Mouse (Mus musculus) midbrain, embryonic 13.5 days (tissue): ENCODE data around the gene Trio. TPM values are rescaled to one million over a fixed set of nuclear protein-coding genes. Genes with fewer than 3 reads are reported as not detected.

ENCODE experiments used
- ATAC-seq: fragments of 200-750 bp; cut with Nextera tagmentation; 2 replicates; pipeline ENCODE4 v1.8.0; 2017; ENCODE audit warnings: mild to moderate bottlenecking, moderate TSS enrichment, moderate library complexity
- H3K27ac ChIP-seq: fragments of 300-500 bp; sonication (generic); 2 replicates; pipeline ENCODE4 v1.5.1; 2015; ENCODE audit warnings: inconsistent platforms, mild to moderate bottlenecking, moderate library complexity
- H3K27me3 ChIP-seq: fragments of 300-500 bp; sonication (generic); 2 replicates; pipeline ENCODE4 v1.6.1; 2015; ENCODE audit warnings: mild to moderate bottlenecking, inconsistent platforms
- H3K36me3 ChIP-seq: fragments of 300-500 bp; sonication (generic); 2 replicates; pipeline ENCODE4 v1.6.1; 2015; ENCODE audit warnings: mild to moderate bottlenecking, inconsistent platforms
- H3K4me1 ChIP-seq: fragments of 300-500 bp; sonication (generic); replicated peaks from 2 replicates; pipeline ENCODE4 v1.6.1; 2015; ENCODE audit warnings: inconsistent platforms
- H3K4me2 ChIP-seq: fragments of 300-500 bp; sonication (generic); replicated peaks from 2 replicates; pipeline ENCODE4 v1.6.1; 2015; ENCODE audit warnings: moderate library complexity, mild to moderate bottlenecking, inconsistent platforms
- H3K4me3 ChIP-seq: fragments of 300-500 bp; sonication (generic); replicated peaks from 2 replicates; pipeline ENCODE4 v1.5.1; 2015; ENCODE audit warnings: mild to moderate bottlenecking, inconsistent platforms
- H3K9ac ChIP-seq: fragments of 300-500 bp; sonication (generic); replicated peaks from 2 replicates; pipeline ENCODE4 v1.6.1; 2015; ENCODE audit warnings: mild to moderate bottlenecking, inconsistent platforms
- H3K9me3 ChIP-seq: fragments of 300-500 bp; sonication (generic); 2 replicates; pipeline ENCODE4 v1.6.1; 2016; ENCODE audit warnings: mild to moderate bottlenecking, inconsistent platforms
- WGBS: fragments of 180-500 bp; shearing (Covaris S2); methylation state at CpG from one replicate; pipeline ENCODE4 v1.1.7; 2015; 5-methylcytosine and 5-hydroxymethylcytosine counted together
- polyA plus RNA-seq: library from polyadenylated mRNA; unstranded; fragments of >200 nt; fragmentation: Nextera tagmentation; extraction: Ambion mirVana; gene quantifications from 2 replicates; pipeline ENCODE4 v1.2.1, GENCODE M21; 2015

Trio gene
- polyA plus RNA-seq, 1 experiment from 2014 or later, result 37.9 TPM

GRCm38 (mm10) chr15:28062016-28062415 is 36.4 kb upstream of the Trio start:
- no peak overlapping the region for H3K4me3 ChIP-seq
- no peak for ATAC-seq
- 98% methylated on average over 3 of the region's 3 CpGs for WGBS
- no peak overlapping the region for H3K9ac ChIP-seq
- peaks cover 10% of the 10 kb centered on the region; the same call in 1 of the 2 replicates for H3K4me1 ChIP-seq
- H3K27me3 ChIP-seq, result no peaks in the 10 kb centered on the region; the same call in 1 of the 2 replicates
- no peaks in the 10 kb centered on the region for H3K36me3 ChIP-seq
- no peaks in the 10 kb centered on the region for H3K9me3 ChIP-seq
- no peak overlapping the region for H3K27ac ChIP-seq
- H3K4me2 ChIP-seq, result no peak overlapping the region

DNA sequence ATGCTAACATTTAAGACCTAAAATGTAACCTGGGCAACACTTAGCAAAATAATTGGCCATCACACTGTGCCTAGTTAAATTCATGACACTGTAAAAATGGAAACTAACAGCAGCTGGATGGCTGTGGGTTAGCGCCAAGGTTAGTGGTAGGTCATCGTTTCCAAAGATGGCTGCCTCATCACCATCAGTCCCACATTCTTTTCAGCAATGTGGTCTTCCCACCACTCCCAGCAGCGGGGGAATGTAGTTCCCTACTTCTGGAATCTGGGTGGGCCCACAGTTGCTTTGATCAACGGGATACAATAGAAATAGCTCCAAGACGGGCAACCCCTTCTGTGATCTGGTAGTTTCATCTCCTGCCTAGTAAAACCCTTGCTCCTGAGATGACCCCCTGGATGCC is 35.3 kb upstream of the Trio start:
- no peak overlapping the region for H3K4me2 ChIP-seq
- H3K4me3 ChIP-seq, result no peak overlapping the region
- 78% methylated on average over 5 of the region's 5 CpGs for WGBS
- H3K4me1 ChIP-seq, result peaks cover 10% of the 10 kb centered on the region; the same call in 1 of the 2 replicates
- no peak for ATAC-seq
- no peaks in the 10 kb centered on the region for H3K9me3 ChIP-seq
- no peaks in the 10 kb centered on the region for H3K36me3 ChIP-seq
- H3K27me3 ChIP-seq, result no peaks in the 10 kb centered on the region; the same call in 1 of the 2 replicates
- H3K9ac ChIP-seq, result no peak overlapping the region
- H3K27ac ChIP-seq, result no peak overlapping the region

- WGBS, result 18% methylated on average over 6 of the region's 6 CpGs
- H3K9ac ChIP-seq, result no peak overlapping the region
- no peak overlapping the region for H3K4me3 ChIP-seq
- H3K36me3 ChIP-seq, result no peaks in the 10 kb centered on the region
- H3K9me3 ChIP-seq, result no peaks in the 10 kb centered on the region
- H3K4me1 ChIP-seq, result peaks cover 10% of the 10 kb centered on the region; the same call in 1 of the 2 replicates
- peak; percentile 71; the same call in 1 of the 2 replicates for ATAC-seq
- H3K4me2 ChIP-seq, result no peak overlapping the region
- H3K27me3 ChIP-seq, result peaks cover 2% of the 10 kb centered on the region; the same call in 1 of the 2 replicates
- H3K27ac ChIP-seq, result no peak overlapping the region
Observed at GRCm38 (mm10) chr15:28060423-28060822, 34.8 kb upstream of the Trio start.

DNA sequence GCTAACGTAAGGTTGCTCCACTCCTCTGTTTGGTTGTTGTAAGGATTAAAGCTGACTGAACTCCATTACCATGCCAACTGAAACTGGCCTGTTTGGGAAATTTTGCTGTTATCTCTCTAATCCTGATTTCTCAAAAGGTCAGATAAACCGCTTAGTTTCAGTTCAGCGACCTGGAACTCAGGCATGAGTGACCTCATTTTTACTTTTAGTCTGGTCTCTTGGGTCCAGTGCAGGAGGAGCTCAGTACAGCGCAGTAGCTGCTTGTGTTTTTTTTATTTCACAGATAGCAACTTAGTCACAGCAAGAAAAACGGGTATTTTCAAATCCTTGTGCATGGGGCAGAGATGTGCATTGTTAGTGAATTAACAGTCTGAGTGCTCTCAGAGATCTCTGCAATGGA is 31.9 kb upstream of the Trio start:
- peaks cover 7% of the 10 kb centered on the region; the same call in 1 of the 2 replicates for H3K27me3 ChIP-seq
- H3K4me1 ChIP-seq, result peaks cover 17% of the 10 kb centered on the region; the same call in 1 of the 2 replicates
- H3K36me3 ChIP-seq, result no peaks in the 10 kb centered on the region
- H3K4me2 ChIP-seq, result no peak overlapping the region
- H3K27ac ChIP-seq, result no peak overlapping the region
- ATAC-seq, result no peak
- no peak overlapping the region for H3K9ac ChIP-seq
- H3K9me3 ChIP-seq, result no peaks in the 10 kb centered on the region
- WGBS, result 15% methylated on average over 5 of the region's 5 CpGs
- no peak overlapping the region for H3K4me3 ChIP-seq

DNA sequence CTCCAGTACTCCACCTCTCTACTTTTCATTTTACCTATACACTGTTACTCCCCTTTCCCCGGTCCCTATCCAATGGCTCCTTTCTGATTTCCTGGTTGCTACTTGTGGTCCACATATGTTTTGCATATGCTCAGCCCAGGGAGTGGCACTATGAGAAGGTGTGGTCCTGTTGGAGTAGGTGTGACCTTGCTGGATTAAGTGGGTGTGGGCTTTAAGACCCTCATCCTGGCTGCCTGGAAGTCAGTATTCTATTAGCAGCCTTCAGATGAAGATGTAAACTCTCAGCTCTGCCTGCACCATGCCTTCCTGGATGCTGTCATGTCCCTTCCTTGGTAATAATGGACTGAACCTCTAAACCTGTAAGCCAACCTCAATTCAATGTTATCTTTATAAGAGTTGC is 29.1 kb upstream of the Trio start:
- 97% methylated on average over 1 of the region's 1 CpGs for WGBS
- Histone ChIP-seq H3K36me3 (no peaks in the 10 kb centered on the region), H3K4me2 (no peak overlapping the region), H3K27me3 (peaks cover 9% of the 10 kb centered on the region; the same call in 1 of the 2 replicates), H3K4me1 (peaks cover 24% of the 10 kb centered on the region), H3K4me3 (no peak overlapping the region), H3K9ac (no peak overlapping the region), H3K9me3 (no peaks in the 10 kb centered on the region), H3K27ac (no peak overlapping the region)
- ATAC-seq, result no peak

GRCm38 (mm10) chr15:28054111-28054510 is 28.5 kb upstream of the Trio start:
- no peaks in the 10 kb centered on the region for H3K36me3 ChIP-seq
- no peak for ATAC-seq
- H3K4me3 ChIP-seq, result no peak overlapping the region
- peaks cover 24% of the 10 kb centered on the region for H3K4me1 ChIP-seq
- no peak overlapping the region for H3K27ac ChIP-seq
- 12% methylated on average over 1 of the region's 1 CpGs for WGBS
- H3K27me3 ChIP-seq, result peaks cover 9% of the 10 kb centered on the region; the same call in 1 of the 2 replicates
- no peaks in the 10 kb centered on the region for H3K9me3 ChIP-seq
- no peak overlapping the region for H3K9ac ChIP-seq
- no peak overlapping the region for H3K4me2 ChIP-seq

DNA sequence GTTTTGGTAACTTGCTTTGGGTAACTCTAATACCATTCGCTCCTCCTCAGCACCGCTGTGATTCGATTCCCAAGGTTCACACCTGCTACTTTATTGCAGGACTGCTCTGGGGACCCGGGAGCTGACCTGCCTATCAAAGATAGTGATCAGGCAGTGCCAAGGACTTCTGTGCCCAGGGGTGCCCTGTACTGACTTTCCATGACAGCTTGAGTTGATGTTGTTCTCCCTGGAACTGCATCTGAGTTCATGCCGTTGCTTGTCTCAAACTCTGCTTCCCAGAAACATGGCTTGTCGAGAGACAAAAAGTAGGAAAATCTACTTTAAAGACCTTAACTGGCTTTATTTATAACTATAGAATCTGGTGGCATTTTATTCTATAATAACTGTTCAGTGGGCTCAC is 27.6 kb upstream of the Trio start:
- WGBS, result 49% methylated on average over 6 of the region's 6 CpGs
- Histone ChIP-seq H3K36me3 (no peaks in the 10 kb centered on the region), H3K27ac (no peak overlapping the region), H3K4me2 (no peak overlapping the region), H3K27me3 (peaks cover 9% of the 10 kb centered on the region; the same call in 1 of the 2 replicates), H3K4me3 (no peak overlapping the region), H3K9me3 (no peaks in the 10 kb centered on the region), H3K4me1 (peaks cover 24% of the 10 kb centered on the region), H3K9ac (no peak overlapping the region)
- ATAC-seq, result no peak

DNA sequence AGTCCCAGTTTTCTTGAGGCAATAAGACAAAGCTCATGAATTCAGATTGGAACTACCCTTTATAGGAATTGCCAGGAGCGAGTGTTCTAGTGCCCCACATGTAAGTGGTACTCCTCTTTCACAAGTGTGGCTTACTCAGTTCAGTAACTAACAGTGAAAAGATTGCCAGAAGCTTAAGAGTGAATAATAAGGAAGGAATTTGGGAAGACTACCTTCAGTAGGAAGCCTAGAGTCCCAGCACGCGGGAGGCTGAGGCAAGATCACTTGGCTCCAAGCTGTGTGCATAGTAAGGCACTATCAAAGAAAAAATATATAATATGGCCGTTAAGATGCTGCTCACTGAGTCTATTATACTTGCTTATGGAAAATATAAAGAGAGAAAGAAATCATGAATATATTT is 26.2 kb upstream of the Trio start:
- Histone ChIP-seq H3K4me1 (peaks cover 19% of the 10 kb centered on the region), H3K4me3 (no peak overlapping the region), H3K27ac (no peak overlapping the region), H3K4me2 (peak overlapping the region; percentile 43; the same call in 1 of the 2 replicates), H3K27me3 (peaks cover 9% of the 10 kb centered on the region; the same call in 1 of the 2 replicates), H3K9ac (no peak overlapping the region), H3K36me3 (no peaks in the 10 kb centered on the region), H3K9me3 (no peaks in the 10 kb centered on the region)
- 43% methylated on average over 4 of the region's 4 CpGs for WGBS
- ATAC-seq, result peak; percentile 13; the same call in 1 of the 2 replicates

- H3K27me3 ChIP-seq, result peaks cover 9% of the 10 kb centered on the region; the same call in 1 of the 2 replicates
- H3K9ac ChIP-seq, result peak overlapping the region; percentile 36
- H3K36me3 ChIP-seq, result no peaks in the 10 kb centered on the region
- H3K9me3 ChIP-seq, result no peaks in the 10 kb centered on the region
- H3K4me2 ChIP-seq, result peak overlapping the region; percentile 43
- H3K4me3 ChIP-seq, result 0 out of 2 replicates have a peak overlapping the region, but pooled peaks have one; percentile 2
- H3K27ac ChIP-seq, result no peak overlapping the region
- peak; percentile 87 for ATAC-seq
- H3K4me1 ChIP-seq, result peaks cover 19% of the 10 kb centered on the region
- WGBS, result 3% methylated on average over 18 of the region's 18 CpGs
Observed at GRCm38 (mm10) chr15:28051104-28051625, 25.5 kb upstream of the Trio start.

DNA sequence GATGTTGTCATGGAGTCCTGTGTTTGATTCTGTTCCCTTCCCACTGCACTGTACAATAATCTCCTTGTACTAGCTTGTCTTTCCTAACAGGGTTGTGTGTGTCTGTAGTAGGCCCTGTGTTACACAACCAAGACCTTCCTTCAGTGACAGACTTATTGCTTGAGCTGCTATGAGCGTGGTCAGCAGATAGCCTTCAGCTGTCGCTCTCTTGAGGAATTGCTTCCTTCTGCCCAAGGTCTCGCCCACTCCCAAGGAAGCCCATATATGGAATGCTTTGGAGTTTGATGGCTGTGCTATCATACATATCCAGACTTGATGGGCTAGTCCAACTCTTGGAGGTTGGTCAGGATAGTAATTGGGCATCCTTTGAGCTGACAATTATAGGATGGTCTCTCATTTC is 22.1 kb upstream of the Trio start:
- ATAC-seq, result no peak
- no peak overlapping the region for H3K4me3 ChIP-seq
- H3K9ac ChIP-seq, result no peak overlapping the region
- H3K27ac ChIP-seq, result no peak overlapping the region
- H3K27me3 ChIP-seq, result 0 out of 2 replicates have a peak, but pooled peaks cover 2% of the 10 kb centered on the region
- no peaks in the 10 kb centered on the region for H3K9me3 ChIP-seq
- 92% methylated on average over 3 of the region's 3 CpGs for WGBS
- no peak overlapping the region for H3K4me2 ChIP-seq
- H3K4me1 ChIP-seq, result peaks cover 11% of the 10 kb centered on the region
- no peaks in the 10 kb centered on the region for H3K36me3 ChIP-seq

GRCm38 (mm10) chr15:28041158-28041865 is 15.7 kb upstream of the Trio start:
- Histone ChIP-seq H3K4me1 (peaks cover 12% of the 10 kb centered on the region), H3K9me3 (0 out of 2 replicates have a peak, but pooled peaks cover 3% of the 10 kb centered on the region), H3K27me3 (no peaks in the 10 kb centered on the region; the same call in 1 of the 2 replicates), H3K27ac (no peak overlapping the region), H3K4me2 (no peak overlapping the region), H3K4me3 (no peak overlapping the region), H3K9ac (no peak overlapping the region), H3K36me3 (no peaks in the 10 kb centered on the region)
- WGBS, result 9% methylated on average over 9 of the region's 9 CpGs
- ATAC-seq, result peak; percentile 56

DNA sequence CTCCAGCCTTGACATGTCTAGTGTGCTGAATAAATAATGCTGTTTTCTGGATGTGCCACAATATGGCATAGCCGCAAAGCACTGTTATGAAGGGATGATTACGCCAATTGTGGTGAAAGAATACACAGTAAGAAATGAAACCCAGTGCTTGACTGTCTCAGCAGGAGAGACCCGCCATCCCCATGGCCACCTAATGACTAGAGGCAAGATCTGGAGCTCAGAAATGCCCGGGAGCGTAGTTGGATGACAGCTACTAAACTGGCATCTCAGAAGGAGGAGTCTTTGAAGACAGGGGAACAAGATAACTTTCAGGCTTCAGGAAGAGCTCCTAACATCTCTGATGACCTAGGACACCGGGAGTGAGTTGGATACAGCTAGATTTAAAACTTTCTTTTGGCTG is 12.0 kb upstream of the Trio start:
- no peak overlapping the region for H3K4me3 ChIP-seq
- H3K9ac ChIP-seq, result no peak overlapping the region
- H3K27ac ChIP-seq, result no peak overlapping the region
- peaks cover 12% of the 10 kb centered on the region for H3K4me1 ChIP-seq
- H3K27me3 ChIP-seq, result no peaks in the 10 kb centered on the region; the same call in 1 of the 2 replicates
- ATAC-seq, result no peak
- H3K36me3 ChIP-seq, result no peaks in the 10 kb centered on the region
- 0 out of 2 replicates have a peak, but pooled peaks cover 3% of the 10 kb centered on the region for H3K9me3 ChIP-seq
- WGBS, result 95% methylated on average over 6 of the region's 6 CpGs
- no peak overlapping the region for H3K4me2 ChIP-seq
